Comparison of ENCODE assay signal across 28 mouse cellular contexts in genomic region chr12:83004014-83004682, GRCm38 (mm10).
A peak's percentile ranks its signal among the peaks of the same experiment; 100 is the strongest.
DNase-seq lines count a peak whose midpoint lies in the region; ATAC-seq lines count a peak whose summit lies in the region.
"Had no signal": no experiment of that assay in that cellular context is flagged by ENCODE, and none has a peak within 500 bp of the region (broad histone marks: within the 10 kb centered on the region; RNA-seq: fewer than 3 reads in every experiment).

No protein-coding gene starts in this region.

- no peaks in the 10 kb centered on the region for H3K4me1 ChIP-seq in midbrain, embryonic 16.5 days (ENCODE audit: control insufficient read depth, insufficient read depth, low read length)
- H3K4me1 ChIP-seq in midbrain, embryonic 13.5 days (replicated peaks) = no peaks in the 10 kb centered on the region
- H3K4me1 ChIP-seq: embryonic facial prominence, embryonic 12.5 days; hindbrain, embryonic 13.5 days; kidney, embryonic 15.5 days; limb, embryonic 12.5 days; midbrain, embryonic 12.5 days; neural tube, embryonic 13.5 days had no signal

- peak overlapping the region; percentile 45 for H3K27ac ChIP-seq in midbrain, embryonic 16.5 days (ENCODE audit: low read length)
- no peak overlapping the region; the same call in 1 of the 2 replicates for H3K27ac ChIP-seq in midbrain, embryonic 13.5 days
- H3K27ac ChIP-seq: embryonic facial prominence, embryonic 12.5 days; heart, adult 2 months; heart, embryonic 13.5 days; hindbrain, embryonic 13.5 days; kidney, embryonic 15.5 days; limb, embryonic 12.5 days; macrophage; midbrain, embryonic 12.5 days; neural tube, embryonic 13.5 days had no signal

- 62% methylated on average over 9 of the region's 9 CpGs for WGBS in midbrain, embryonic 16.5 days
- 73% methylated on average over 9 of the region's 9 CpGs for WGBS in midbrain, embryonic 13.5 days

- no peaks in the 10 kb centered on the region for H3K9me3 ChIP-seq in midbrain, embryonic 16.5 days (replicated peaks; ENCODE audit: control insufficient read depth, low read length, poor library complexity, severe bottlenecking)
- no peaks in the 10 kb centered on the region for H3K9me3 ChIP-seq in midbrain, embryonic 13.5 days
- H3K9me3 ChIP-seq: embryonic facial prominence, embryonic 12.5 days; heart, embryonic 13.5 days; hindbrain, embryonic 13.5 days; kidney, embryonic 15.5 days; limb, embryonic 12.5 days; midbrain, embryonic 12.5 days; neural tube, embryonic 13.5 days had no signal

- ATAC-seq in midbrain, embryonic 16.5 days = 0 out of 2 replicates have a peak, but pooled peaks have one; percentile 25
- no peak for ATAC-seq in midbrain, embryonic 13.5 days
- peak; percentile 59 to 64; a peak in 3 of 4 replicates for ATAC-seq in hematopoietic stem cell, adult 5-6 weeks (replicated peaks in 1 of 2; ENCODE audit: insufficient read depth in 1 of 2, low FRiP score in 2 of 2, low TSS enrichment in 1 of 2, low read depth in 1 of 2, poor library complexity in 2 of 2, severe bottlenecking in 2 of 2)
- ATAC-seq: liver, postnatal 0 days; lung, postnatal 0 days had no signal

- H3K36me3 ChIP-seq in midbrain, embryonic 16.5 days (ENCODE audit: control insufficient read depth, insufficient read depth, low read length) = no peaks in the 10 kb centered on the region
- H3K36me3 ChIP-seq in midbrain, embryonic 13.5 days = no peaks in the 10 kb centered on the region
- H3K36me3 ChIP-seq: embryonic facial prominence, embryonic 12.5 days; heart, embryonic 13.5 days; hindbrain, embryonic 13.5 days; kidney, embryonic 15.5 days; limb, embryonic 12.5 days; midbrain, embryonic 12.5 days; neural tube, embryonic 13.5 days had no signal

- no peak overlapping the region for H3K4me3 ChIP-seq in midbrain, embryonic 16.5 days (ENCODE audit: low read depth, low read length)
- no peak overlapping the region for H3K4me3 ChIP-seq in midbrain, embryonic 13.5 days (replicated peaks)
- H3K4me3 ChIP-seq: embryonic facial prominence, embryonic 12.5 days; erythroblast, embryonic 14.5 days; heart, adult 2 months; heart, embryonic 13.5 days; hindbrain, embryonic 13.5 days; kidney, embryonic 15.5 days; limb, embryonic 12.5 days; midbrain, embryonic 12.5 days; myocyte; neural tube, embryonic 13.5 days had no signal

- H3K9ac ChIP-seq in midbrain, embryonic 16.5 days (ENCODE audit: low read depth, low read length) = no peak overlapping the region
- no peak overlapping the region for H3K9ac ChIP-seq in midbrain, embryonic 13.5 days (replicated peaks)
- H3K9ac ChIP-seq: embryonic facial prominence, embryonic 12.5 days; heart, embryonic 13.5 days; hindbrain, embryonic 13.5 days; kidney, embryonic 15.5 days; limb, embryonic 12.5 days; liver, postnatal 0 days; midbrain, embryonic 12.5 days; neural tube, embryonic 13.5 days had no signal

- no peak overlapping the region; the same call in 1 of the 2 replicates for H3K4me2 ChIP-seq in midbrain, embryonic 16.5 days (ENCODE audit: low read length)
- H3K4me2 ChIP-seq in midbrain, embryonic 13.5 days (replicated peaks) = no peak overlapping the region
- H3K4me2 ChIP-seq: embryonic facial prominence, embryonic 12.5 days; heart, embryonic 13.5 days; hindbrain, embryonic 13.5 days; kidney, embryonic 15.5 days; limb, embryonic 12.5 days; liver, embryonic 11.5 days; midbrain, embryonic 12.5 days; neural tube, embryonic 13.5 days had no signal

- DNase-seq in frontal cortex, postnatal 36 days (ENCODE audit: low spot score in 2 of 2) = peak; percentile 32 to 41
- DNase-seq in frontal cortex, postnatal 25 days (ENCODE audit: low spot score in 2 of 2) = no peak
- DNase-seq in brain, adult 2 months (ENCODE audit: low read depth, low spot score) = peak; percentile 66
- no peak for DNase-seq in spleen, postnatal 10 days (ENCODE audit: low spot score in 2 of 2)
- DNase-seq: adrenal gland, postnatal 10 days; cerebellum, adult 8-10 months; gastrocnemius, postnatal 14 days; heart, adult 2 months; kidney, adult 11 months; kidney, postnatal 4 days; liver, postnatal 0 days; retina, postnatal 1 day; spleen, adult 18-20 months had no signal

- no peaks in the 10 kb centered on the region for H3K27me3 ChIP-seq in midbrain, embryonic 16.5 days (ENCODE audit: control insufficient read depth, insufficient read depth, low read depth, low read length)
- H3K27me3 ChIP-seq in midbrain, embryonic 13.5 days = no peaks in the 10 kb centered on the region
- H3K27me3 ChIP-seq: embryonic facial prominence, embryonic 12.5 days; heart, embryonic 13.5 days; hindbrain, embryonic 13.5 days; kidney, embryonic 15.5 days; midbrain, embryonic 12.5 days; neural tube, embryonic 13.5 days had no signal

Comparison
In these comparisons a context has a peak if more than half of its experiments do, and no peak if none do; other contexts are left out.
1. DNase-seq: peak in frontal cortex, postnatal 36 days (2 of 2) and brain, adult 2 months (single experiment); none in frontal cortex, postnatal 25 days (0 of 2) and spleen, postnatal 10 days (0 of 2).